Mouse (Mus musculus) left cerebral cortex, postnatal 14 days (tissue): ENCODE results near the gene Ankrd63. TPM values are rescaled to one million over a fixed set of nuclear protein-coding genes. Genes with fewer than 3 reads are reported as not detected.

ENCODE experiments used
- total RNA-seq, 2 experiments: library from RNA; stranded (reverse); gene quantifications; 2 replicates each; pipeline ENCODE4 v1.2.3; 2021

The Ankrd63 gene
- total RNA-seq, 2 experiments from 2014 or later: 15.7 to 17.3 TPM

Other genes starting within 250 kb of the Ankrd63 start
- 100 to 1,000 TPM; 157 to 167 TPM for gene Srp14, start 224.3 kb downstream of the Ankrd63 start, total RNA-seq
- 1 to 10 TPM; 3.8 to 4.4 TPM for gene Bmf, start 154.3 kb downstream of the Ankrd63 start, total RNA-seq
- gene Bub1b, start 105.8 kb downstream of the Ankrd63 start, total RNA-seq: 1 to 10 TPM; 1.5 to 1.9 TPM
- gene Pak6, start 40.7 kb downstream of the Ankrd63 start, total RNA-seq: 100 to 1,000 TPM; 117 to 122 TPM
- 1 to 10 TPM; 2.4 to 2.8 TPM for gene Plcb2, start 24.5 kb upstream of the Ankrd63 start, total RNA-seq
- gene Inafm2, start 41.8 kb upstream of the Ankrd63 start, total RNA-seq: 10 to 100 TPM; 30.8 to 33.4 TPM
- 1 to 10 TPM; 3.1 to 3.3 TPM for gene Ccdc9b, start 58.7 kb upstream of the Ankrd63 start, total RNA-seq
- gene Phgr1, start 68.8 kb upstream of the Ankrd63 start, total RNA-seq: not detected
- gene Disp2, start 75.8 kb upstream of the Ankrd63 start, total RNA-seq: 100 to 1,000 TPM; 196 to 205 TPM
- 1 to 10 TPM; 2.5 to 2.6 TPM for gene Knstrn, start 110.0 kb upstream of the Ankrd63 start, total RNA-seq
- 10 to 100 TPM; 68.4 to 69.9 TPM for gene Ivd, start 158.0 kb upstream of the Ankrd63 start, total RNA-seq
- 10 to 100 TPM; 35.8 to 37.5 TPM for gene Bahd1, start 196.4 kb upstream of the Ankrd63 start, total RNA-seq
- 1 to 10 TPM; 2.3 to 2.4 TPM for gene Chst14, start 222.5 kb upstream of the Ankrd63 start, total RNA-seq